Mouse (Mus musculus): Measurements from ENCODE around the gene Rngtt.

Rngtt gene

DNA sequence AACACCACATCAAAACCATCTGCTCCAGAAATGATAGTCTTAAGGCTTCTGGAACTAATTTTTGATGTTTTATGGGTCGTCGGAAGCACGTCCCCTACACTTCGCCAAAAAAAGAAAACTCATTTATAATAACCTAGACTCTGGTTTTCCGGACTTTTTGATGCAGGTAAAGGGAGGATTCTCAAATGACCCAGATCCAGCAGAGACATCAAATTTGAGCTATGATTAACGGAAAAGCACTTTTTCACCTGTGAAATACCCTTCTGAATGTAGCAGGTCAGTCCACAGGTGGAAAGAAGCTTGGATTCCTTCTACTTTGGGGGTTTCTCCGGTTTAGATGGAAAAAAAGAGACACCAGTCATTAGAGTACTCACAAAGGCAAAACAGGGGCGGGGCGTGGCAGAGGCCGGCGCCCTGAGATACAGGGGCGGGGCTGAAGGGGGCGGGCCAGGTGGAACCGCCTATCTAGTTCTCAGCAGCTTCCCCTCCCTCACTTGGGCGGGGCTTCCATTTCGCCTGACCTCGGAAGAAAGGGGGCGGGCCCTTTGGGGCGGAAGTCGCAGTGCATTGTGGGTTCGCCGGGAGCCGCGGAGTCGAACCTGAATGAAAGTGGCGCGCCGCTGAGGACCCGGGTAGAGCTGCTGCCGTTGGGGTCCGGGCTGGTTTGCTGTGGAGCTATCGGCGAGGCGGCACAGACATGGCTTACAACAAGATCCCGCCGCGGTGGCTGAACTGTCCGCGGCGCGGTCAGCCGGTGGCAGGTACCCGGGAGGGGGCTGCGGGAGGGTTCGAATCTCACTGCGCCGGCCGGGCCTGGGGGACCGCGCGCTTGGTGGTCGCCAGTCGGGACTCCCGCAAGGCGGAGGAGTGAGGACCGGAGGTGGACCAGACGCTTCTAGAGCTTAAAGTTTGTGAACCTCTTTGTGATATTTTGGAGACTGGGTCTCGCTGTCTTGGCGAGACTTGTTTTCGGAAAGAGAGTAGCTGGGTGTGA, at the start of gene Rngtt:
Rngtt (plus strand) TSS at position 548 of the 994 bp plus-strand sequence.
- H3K36me3 ChIP-seq (ENCODE audit: control insufficient read depth, insufficient read depth, low read length, poor library complexity, severe bottlenecking) = no peaks in the 10 kb centered on the region
- DNase-seq (ENCODE audit: low read depth, low spot score) = peak; percentile 99
- no peaks in the 10 kb centered on the region for H3K27me3 ChIP-seq (ENCODE audit: control insufficient read depth, insufficient read depth, low read length, poor library complexity, severe bottlenecking)

GRCm38 (mm10) chr4:33260311-33260710, 49.8 kb upstream of the Rngtt start:
- H3K27me3 ChIP-seq (ENCODE audit: control insufficient read depth, insufficient read depth, low read length, poor library complexity, severe bottlenecking) = no peaks in the 10 kb centered on the region
- DNase-seq (ENCODE audit: low read depth, low spot score) = no peak
- H3K36me3 ChIP-seq (ENCODE audit: control insufficient read depth, insufficient read depth, low read length, poor library complexity, severe bottlenecking) = no peaks in the 10 kb centered on the region

GRCm38 (mm10) chr4:33261311-33261753, 48.8 kb upstream of the Rngtt start:
- no peaks in the 10 kb centered on the region for H3K27me3 ChIP-seq (ENCODE audit: control insufficient read depth, insufficient read depth, low read length, poor library complexity, severe bottlenecking)
- DNase-seq (ENCODE audit: low read depth, low spot score) = no peak

DNA sequence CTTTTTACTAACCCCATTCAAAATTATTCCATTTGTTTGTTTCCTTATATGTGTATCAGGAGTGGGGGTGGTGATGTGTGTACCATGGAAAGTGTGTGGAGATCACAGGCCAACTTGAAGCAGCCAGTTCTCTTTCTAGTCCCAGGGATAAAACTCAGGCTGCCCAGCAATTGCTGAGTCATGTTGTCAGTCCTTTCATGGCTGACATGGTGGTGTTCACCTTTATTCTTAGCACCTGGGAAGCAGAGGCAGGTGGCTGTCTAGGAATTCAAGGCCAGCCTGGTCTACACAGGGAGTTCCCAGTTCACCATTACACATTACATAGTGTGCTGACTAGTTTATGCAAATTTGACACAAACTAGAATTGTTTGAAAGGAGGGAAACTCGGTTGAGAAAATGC, 47.2 kb upstream of the Rngtt start:
- no peak for DNase-seq (ENCODE audit: low read depth, low spot score)
- Histone ChIP-seq H3K36me3 (ENCODE audit: control insufficient read depth, insufficient read depth, low read length, poor library complexity, severe bottlenecking) (no peaks in the 10 kb centered on the region), H3K27me3 (ENCODE audit: control insufficient read depth, insufficient read depth, low read length, poor library complexity, severe bottlenecking) (no peaks in the 10 kb centered on the region)

More at GRCm38 (mm10) chr4:33261311-33261753, 48.8 kb upstream of the Rngtt start:
- H3K36me3 ChIP-seq (ENCODE audit: control insufficient read depth, insufficient read depth, low read length, poor library complexity, severe bottlenecking) = no peaks in the 10 kb centered on the region

- DNase-seq (ENCODE audit: low read depth, low spot score) = no peak
- H3K36me3 ChIP-seq (ENCODE audit: control insufficient read depth, insufficient read depth, low read length, poor library complexity, severe bottlenecking) = no peaks in the 10 kb centered on the region
- H3K27me3 ChIP-seq (ENCODE audit: control insufficient read depth, insufficient read depth, low read length, poor library complexity, severe bottlenecking) = no peaks in the 10 kb centered on the region
Observed at GRCm38 (mm10) chr4:33264979-33265726, 45.0 kb upstream of the Rngtt start.

GRCm38 (mm10) chr4:33270386-33271314, 39.5 kb upstream of the Rngtt start:
- Histone ChIP-seq H3K36me3 (ENCODE audit: control insufficient read depth, insufficient read depth, low read length, poor library complexity, severe bottlenecking) (no peaks in the 10 kb centered on the region; the same call in 1 of the 2 replicates), H3K27me3 (ENCODE audit: control insufficient read depth, insufficient read depth, low read length, poor library complexity, severe bottlenecking) (no peaks in the 10 kb centered on the region)
- no peak for DNase-seq (ENCODE audit: low read depth, low spot score)

GRCm38 (mm10) chr4:33273437-33273836, 36.7 kb upstream of the Rngtt start:
- Histone ChIP-seq H3K27me3 (ENCODE audit: control insufficient read depth, insufficient read depth, low read length, poor library complexity, severe bottlenecking) (no peaks in the 10 kb centered on the region), H3K36me3 (ENCODE audit: control insufficient read depth, insufficient read depth, low read length, poor library complexity, severe bottlenecking) (no peaks in the 10 kb centered on the region; the same call in 1 of the 2 replicates)
- no peak for DNase-seq (ENCODE audit: low read depth, low spot score)

- DNase-seq (ENCODE audit: low read depth, low spot score) = no peak
- no peaks in the 10 kb centered on the region for H3K36me3 ChIP-seq (ENCODE audit: control insufficient read depth, insufficient read depth, low read length, poor library complexity, severe bottlenecking)
- no peaks in the 10 kb centered on the region for H3K27me3 ChIP-seq (ENCODE audit: control insufficient read depth, insufficient read depth, low read length, poor library complexity, severe bottlenecking)
Observed at GRCm38 (mm10) chr4:33281891-33282685, 28.0 kb upstream of the Rngtt start.

DNA sequence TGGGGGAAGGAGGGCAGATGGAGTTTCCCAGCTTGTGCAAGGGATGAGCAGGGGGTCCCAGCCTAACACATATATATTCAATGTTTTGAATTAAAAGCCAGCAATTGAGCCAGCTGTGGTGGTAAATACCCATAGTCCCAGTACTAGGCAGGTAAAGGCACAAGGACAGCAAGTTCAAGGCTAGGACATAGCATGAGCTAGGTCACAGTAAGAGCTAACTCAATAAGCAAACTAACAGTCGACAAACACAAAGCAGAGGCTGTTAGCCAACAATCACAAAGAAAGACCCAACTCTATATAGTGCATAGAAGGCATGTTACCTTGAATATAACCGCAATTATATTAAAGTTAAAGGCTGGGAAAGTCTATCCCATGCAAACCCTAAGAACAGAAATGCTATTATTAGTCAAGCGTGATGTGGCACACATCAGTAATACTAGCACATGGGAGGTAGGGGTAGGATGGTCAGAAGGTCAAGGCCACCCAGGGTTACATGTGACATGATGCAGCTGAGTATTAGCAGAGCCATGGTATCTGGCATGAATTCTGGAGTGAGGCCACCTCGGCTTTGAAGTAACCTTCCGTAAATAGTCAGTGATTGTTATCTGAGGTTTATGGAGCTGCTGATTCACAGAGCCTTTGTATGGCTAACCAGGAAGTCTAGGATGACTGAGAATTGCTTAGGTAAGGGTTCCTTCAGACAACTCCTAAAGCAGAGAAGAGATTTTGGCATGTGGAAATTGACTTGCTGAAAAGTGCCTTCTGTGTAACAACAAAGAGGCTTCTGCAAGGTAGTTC, 25.8 kb upstream of the Rngtt start:
- H3K36me3 ChIP-seq (ENCODE audit: control insufficient read depth, insufficient read depth, low read length, poor library complexity, severe bottlenecking) = no peaks in the 10 kb centered on the region
- DNase-seq (ENCODE audit: low read depth, low spot score) = no peak
- no peaks in the 10 kb centered on the region for H3K27me3 ChIP-seq (ENCODE audit: control insufficient read depth, insufficient read depth, low read length, poor library complexity, severe bottlenecking)

- Histone ChIP-seq H3K27me3 (ENCODE audit: control insufficient read depth, insufficient read depth, low read length, poor library complexity, severe bottlenecking) (no peaks in the 10 kb centered on the region), H3K36me3 (ENCODE audit: control insufficient read depth, insufficient read depth, low read length, poor library complexity, severe bottlenecking) (no peaks in the 10 kb centered on the region)
- DNase-seq (ENCODE audit: low read depth, low spot score) = no peak
Observed at GRCm38 (mm10) chr4:33285448-33285847, 24.7 kb upstream of the Rngtt start.

- no peaks in the 10 kb centered on the region for H3K36me3 ChIP-seq (ENCODE audit: control insufficient read depth, insufficient read depth, low read length, poor library complexity, severe bottlenecking)
- peak; percentile 32 for DNase-seq (ENCODE audit: low read depth, low spot score)
- H3K27me3 ChIP-seq (ENCODE audit: control insufficient read depth, insufficient read depth, low read length, poor library complexity, severe bottlenecking) = no peaks in the 10 kb centered on the region
Observed at GRCm38 (mm10) chr4:33289106-33289650, 20.9 kb upstream of the Rngtt start.

GRCm38 (mm10) chr4:33290002-33290401, 20.1 kb upstream of the Rngtt start, which contains the start of gene Pnrc1:
Gene Pnrc1 (minus strand): TSS chr4:33290163.
- H3K36me3 ChIP-seq (ENCODE audit: control insufficient read depth, insufficient read depth, low read length, poor library complexity, severe bottlenecking) = no peaks in the 10 kb centered on the region
- H3K27me3 ChIP-seq (ENCODE audit: control insufficient read depth, insufficient read depth, low read length, poor library complexity, severe bottlenecking) = no peaks in the 10 kb centered on the region
- DNase-seq (ENCODE audit: low read depth, low spot score) = peak; percentile 58

GRCm38 (mm10) chr4:33290878-33291277, 19.2 kb upstream of the Rngtt start:
- Histone ChIP-seq H3K27me3 (ENCODE audit: control insufficient read depth, insufficient read depth, low read length, poor library complexity, severe bottlenecking) (no peaks in the 10 kb centered on the region), H3K36me3 (ENCODE audit: control insufficient read depth, insufficient read depth, low read length, poor library complexity, severe bottlenecking) (no peaks in the 10 kb centered on the region)
- DNase-seq (ENCODE audit: low read depth, low spot score) = peak; percentile 48
